In the genomic region with DNA sequence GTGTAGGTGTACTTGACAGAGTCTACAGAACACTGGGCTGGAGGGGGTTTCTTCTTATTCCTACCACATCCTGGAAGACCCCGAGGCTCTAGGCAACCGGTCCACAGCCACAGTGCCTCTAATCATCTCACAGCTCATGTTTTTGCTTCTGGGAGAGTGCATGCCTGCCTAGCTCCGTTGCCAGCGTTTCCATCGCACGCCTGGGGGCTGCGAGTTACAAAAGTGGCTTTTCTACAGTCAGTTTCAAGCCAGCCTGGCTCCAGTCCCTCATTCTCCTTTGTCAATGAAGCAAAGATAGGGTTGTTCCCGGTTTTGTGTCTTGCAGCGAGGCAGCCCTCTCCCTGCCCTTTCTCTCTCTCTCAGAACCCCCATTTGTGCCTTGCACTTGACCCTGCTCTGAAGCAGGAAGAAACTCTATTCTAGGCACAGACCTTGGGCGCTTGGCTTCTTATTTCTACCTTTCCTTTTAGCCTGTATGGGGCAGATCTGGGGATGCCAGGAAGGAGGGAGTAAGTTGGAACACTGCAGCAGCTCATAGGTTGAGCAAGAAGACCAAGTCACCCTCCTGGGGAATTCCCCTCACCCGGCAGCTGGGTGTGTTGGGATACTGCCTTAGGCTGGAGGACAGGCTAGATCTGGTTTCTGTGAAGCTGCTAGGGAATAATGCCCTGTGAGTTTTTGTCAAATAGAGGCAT, we compare ENCODE assay signal across 8 mouse cellular contexts. TPM values are rescaled to one million over a fixed set of nuclear protein-coding genes. Genes with fewer than 3 reads are reported as not detected.
DNase-seq lines count a peak whose midpoint lies in the region; ATAC-seq and TF ChIP-seq lines count a peak whose summit lies in the region.

No protein-coding gene starts in this region.

- no peak overlapping the region for H3K4me3 ChIP-seq in heart, embryonic 11.5 days (ENCODE audit: low read depth, low read length)
- H3K4me3 ChIP-seq in hindbrain, postnatal 0 days (ENCODE audit: low read length): no peak overlapping the region

- 0 out of 2 replicates have a peak, but pooled peaks cover 3% of the 10 kb centered on the region for H3K9me3 ChIP-seq in heart, embryonic 11.5 days (replicated peaks; ENCODE audit: control insufficient read depth, low read length)
- no peaks in the 10 kb centered on the region for H3K9me3 ChIP-seq in hindbrain, postnatal 0 days (ENCODE audit: low read length)

- H3K27me3 ChIP-seq in heart, embryonic 11.5 days (ENCODE audit: control insufficient read depth, insufficient read depth, low read length): no peaks in the 10 kb centered on the region
- no peaks in the 10 kb centered on the region for H3K27me3 ChIP-seq in hindbrain, postnatal 0 days (ENCODE audit: insufficient read depth, low read length)

- peak overlapping the region; percentile 14 for H3K4me2 ChIP-seq in heart, embryonic 11.5 days
- no peak overlapping the region for H3K4me2 ChIP-seq in hindbrain, postnatal 0 days (ENCODE audit: low read depth, low read length)

- no peak for ATAC-seq in heart, embryonic 11.5 days (replicated peaks; ENCODE audit: insufficient number of reproducible peaks, low FRiP score, low TSS enrichment)
- peak; percentile 91 for ATAC-seq in hindbrain, postnatal 0 days

- no peak for DNase-seq in heart, postnatal 10 days
- DNase-seq in 3T3-L1 (ENCODE audit: low read depth, low spot score): peak; percentile 95
- peak; percentile 16 for DNase-seq in brain, adult 2 months (ENCODE audit: low read depth, low spot score)
- DNase-seq in hindbrain, postnatal 0 days (ENCODE audit: low spot score): peak; percentile 69
- no peak for DNase-seq in natural killer cell, adult 2 months (ENCODE audit: low spot score in 2 of 2)
- DNase-seq in layer of hippocampus, postnatal 25 days (ENCODE audit: extremely low spot score in 1 of 2, low spot score in 1 of 2): no peak
- DNase-seq in cerebellum, adult 9-11 months: no peak

- H3K4me1 ChIP-seq in heart, embryonic 11.5 days (ENCODE audit: control insufficient read depth, insufficient read depth, low read length): peaks cover 7% of the 10 kb centered on the region
- no peaks in the 10 kb centered on the region; the same call in 1 of the 2 replicates for H3K4me1 ChIP-seq in hindbrain, postnatal 0 days (ENCODE audit: insufficient read depth, low read length)

- intact Hi-C loops in heart, postnatal 10 days (cut with DNase I): no loop called here

- 46% methylated on average over 11 of the region's 11 CpGs for WGBS in heart, embryonic 11.5 days (ENCODE audit: insufficient replicate concordance)
- WGBS in hindbrain, postnatal 0 days: 31% methylated on average over 11 of the region's 11 CpGs

- 0 out of 2 replicates have a peak overlapping the region, but pooled peaks have one; percentile 50 for H3K27ac ChIP-seq in heart, embryonic 11.5 days (ENCODE audit: low read depth, low read length)
- H3K27ac ChIP-seq in hindbrain, postnatal 0 days: no peak overlapping the region; the same call in 1 of the 2 replicates

- H3K9ac ChIP-seq in heart, embryonic 11.5 days (ENCODE audit: low read depth, low read length): no peak overlapping the region; the same call in 1 of the 2 replicates
- H3K9ac ChIP-seq in hindbrain, postnatal 0 days (replicated peaks; ENCODE audit: low read length): no peak overlapping the region

- TF ChIP-seq CTCF in hindbrain, postnatal 0 days (IDR thresholded peaks at IDR 0.05; ENCODE audit: low read depth): no peak

- no peaks in the 10 kb centered on the region for H3K36me3 ChIP-seq in heart, embryonic 11.5 days (ENCODE audit: control insufficient read depth, insufficient read depth, low read length)
- no peaks in the 10 kb centered on the region for H3K36me3 ChIP-seq in hindbrain, postnatal 0 days (ENCODE audit: insufficient read depth, low read length)

RNA-seq across cellular contexts. Expression of a gene that starts 37.4 kb away (rescaled TPM):
- polyA plus RNA-seq in heart, embryonic 11.5 days (2014; fragmentation: Nextera tagmentation; extraction: Ambion mirVana): 36.1 and 42.8 TPM in 2 replicates
- total RNA-seq in heart, postnatal 10 days (2021): 1 to 10 TPM; 3.1 to 4.6 TPM
- 23.3 and 25.5 TPM in 2 replicates for total RNA-seq in hindbrain, postnatal 0 days (2014; rRNA removed)
- 21.4 and 22.4 TPM in 2 replicates for polyA plus RNA-seq in hindbrain, postnatal 0 days (2015; fragmentation: Nextera tagmentation; extraction: Ambion mirVana)
- 10 to 100 TPM; 14.0 to 14.8 TPM for total RNA-seq in layer of hippocampus, postnatal 25 days (2021)

Comparison
In these comparisons a context has a peak if more than half of its experiments do, and no peak if none do; other contexts are left out.
1. DNase-seq: peak in 3T3-L1 (single experiment), brain, adult 2 months (single experiment) and hindbrain, postnatal 0 days (single experiment); none in heart, postnatal 10 days (0 of 2), natural killer cell, adult 2 months (0 of 2), layer of hippocampus, postnatal 25 days (0 of 2) and cerebellum, adult 9-11 months (single experiment).